Mouse (Mus musculus): ENCODE measurements around the gene Thrb.

Thrb gene

GRCm38 (mm10) chr14:18029181-18029932 lies 369.3 kb downstream of the Thrb start:
- DNase-seq (ENCODE audit: low spot score in 2 of 2), result no peak

DNA sequence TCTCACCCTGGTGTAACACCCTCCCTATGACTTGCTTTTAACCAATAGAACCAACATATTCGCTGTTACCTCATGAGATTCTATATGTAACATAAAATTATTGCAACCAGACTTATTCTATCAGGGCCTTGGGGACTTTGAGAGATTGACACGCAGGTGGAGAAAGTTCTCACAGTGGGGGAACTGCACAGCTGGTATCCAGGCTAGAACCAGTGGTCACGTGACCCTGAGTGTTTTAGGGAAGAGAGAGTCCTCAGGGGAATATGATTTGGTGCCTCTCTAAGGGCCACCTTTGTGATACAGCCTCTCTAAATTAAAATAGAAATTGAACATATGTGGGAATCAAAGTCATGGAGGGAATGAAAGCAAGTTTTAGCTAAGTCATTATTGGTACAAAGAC lies 371.9 kb downstream of the Thrb start:
- DNase-seq (ENCODE audit: low spot score in 2 of 2), result no peak

DNA sequence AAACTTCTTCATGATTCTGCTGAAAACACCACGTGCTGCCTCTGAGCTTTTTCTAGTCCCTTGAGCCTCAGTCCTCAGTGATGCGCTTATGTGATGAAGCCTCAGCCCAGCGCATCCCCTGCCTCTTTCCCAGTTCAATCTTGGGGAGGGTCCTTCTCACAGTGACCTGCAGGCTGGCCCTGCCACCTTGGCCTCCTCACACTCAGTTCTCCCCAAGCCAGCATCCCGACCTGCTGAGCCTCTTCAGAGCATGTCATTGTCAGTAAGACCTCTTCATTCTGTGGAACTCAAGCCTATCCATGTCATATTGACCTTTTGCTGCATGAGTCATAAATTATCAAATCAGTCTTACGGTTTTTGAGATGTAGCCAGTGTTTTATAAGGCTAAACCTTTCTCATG lies 376.5 kb downstream of the Thrb start:
- no peak for DNase-seq (ENCODE audit: low spot score in 2 of 2)

- DNase-seq (ENCODE audit: low spot score in 2 of 2), result peak in 1 of 2 experiments; percentile 11
Measured at GRCm38 (mm10) chr14:18062082-18062772, 402.2 kb downstream of the Thrb start.

Data from frontal cortex, postnatal 10 days (tissue).